Mouse (Mus musculus): ENCODE data around the gene Gm4792.

GRCm38 (mm10) chr10:94305526-94305925 lies 7.0 kb upstream of the Gm4792 start:
- no peak for TF ChIP-seq EP300 (optimal IDR thresholded peaks at IDR 0.05)
- TF ChIP-seq CTCF (IDR thresholded peaks at IDR 0.05; ENCODE audit: low read depth) = no peak

Measured in stomach, postnatal 0 days (tissue).